Mouse (Mus musculus): ENCODE measurements around the gene Mndal.
A peak's percentile ranks its signal among the peaks of the same experiment; 100 is the strongest.
"Not testable (repeated sequence)": the region's sequence is repeated elsewhere in the genome, so short reads cannot be mapped to it uniquely, and the experiment has no call there.

Mndal gene

GRCm38 (mm10) chr1:173941924-173942779 is at the start of gene Mndal, which contains the start of gene Ifi203:
TSS of gene Mndal (minus strand) at chr1:173942491.
TSS of gene Ifi203 (minus strand) at chr1:173942672.
- not testable (repeated sequence) for DNase-seq

GRCm38 (mm10) chr1:173982694-173983305 is 40.5 kb upstream of the Mndal start, which contains the start of gene Ifi202b:
TSS of gene Ifi202b (minus strand) at chr1:173982744.
- DNase-seq = not testable (repeated sequence)

- DNase-seq = peak; percentile 11
These were observed 38.7 kb upstream of the Mndal start for GRCm38 (mm10) chr1:173981038-173981437.

GRCm38 (mm10) chr1:173977622-173978021 is 35.3 kb upstream of the Mndal start:
- DNase-seq = no peak

GRCm38 (mm10) chr1:173973111-173973510 is 30.8 kb upstream of the Mndal start:
- DNase-seq = peak; percentile 11

GRCm38 (mm10) chr1:173961491-173961890 is 19.2 kb upstream of the Mndal start:
- not testable (repeated sequence) for DNase-seq

GRCm38 (mm10) chr1:173959998-173960397 is 17.7 kb upstream of the Mndal start:
- DNase-seq = peak; percentile 4

GRCm38 (mm10) chr1:173955839-173956527 is 13.7 kb upstream of the Mndal start:
- DNase-seq = not testable (repeated sequence)

- no peak for DNase-seq
These were observed 12.9 kb upstream of the Mndal start for GRCm38 (mm10) chr1:173955071-173955796.

- DNase-seq = no peak
These were observed 11.3 kb upstream of the Mndal start for GRCm38 (mm10) chr1:173953563-173953962.

- DNase-seq = not testable (repeated sequence)
These were observed 6.8 kb upstream of the Mndal start for GRCm38 (mm10) chr1:173949044-173949443.

GRCm38 (mm10) chr1:173942780-173943066 is 432 bp upstream of the Mndal start:
- DNase-seq = not testable (repeated sequence)

- DNase-seq = not testable (repeated sequence)
These were observed 769 bp downstream of the Mndal start for GRCm38 (mm10) chr1:173941522-173941921.

GRCm38 (mm10) chr1:173919279-173919678 is 23.0 kb downstream of the Mndal start:
- not testable (repeated sequence) for DNase-seq

- DNase-seq = no peak
These were observed 27.7 kb downstream of the Mndal start for GRCm38 (mm10) chr1:173914559-173914958.

GRCm38 (mm10) chr1:173913256-173913791 is 29.0 kb downstream of the Mndal start:
- not testable (repeated sequence) for DNase-seq

GRCm38 (mm10) chr1:173912548-173913255 is 29.6 kb downstream of the Mndal start, which contains the start of gene Ifi211:
TSS of gene Ifi211 (minus strand) at chr1:173913046.
- not testable (repeated sequence) for DNase-seq

- DNase-seq = no peak
These were observed 30.4 kb downstream of the Mndal start for GRCm38 (mm10) chr1:173911808-173912464.

- not testable (repeated sequence) for DNase-seq
These were observed 33.9 kb downstream of the Mndal start for GRCm38 (mm10) chr1:173908390-173908789.

GRCm38 (mm10) chr1:173905885-173906284 is 36.4 kb downstream of the Mndal start:
- DNase-seq = not testable (repeated sequence)

- DNase-seq = not testable (repeated sequence)
These were observed 52.5 kb downstream of the Mndal start for GRCm38 (mm10) chr1:173889741-173890140.
